Mouse (Mus musculus) spleen, adult 2 months (tissue): ENCODE measurements at regions not wholly inside any gene's neighbourhood (a gene's known extent, or its start where the extent isn't known, plus 50 kb on each side); places are given as distances from the start of the nearest gene placed in this dataset.

Source experiments
- DNase-seq, 2 experiments: peaks; one replicate each; pipeline versions ENCODE4 v3.0.0 to v3.0.0-alpha.2; 2012 to 2021; ENCODE audit warnings: low spot score in 2 of 2, low read depth in 1 of 2
- H3K27ac ChIP-seq: fragments of 200-500 bp; 2 replicates; pipeline ENCODE4 v1.5.1; 2012; ENCODE audit warnings: low read length, inconsistent platforms; ENCODE audit not compliant: insufficient read depth
- H3K27me3 ChIP-seq: fragments of 200-500 bp; 2 replicates; pipeline ENCODE4 v1.6.1; 2012; ENCODE audit warnings: mild to moderate bottlenecking, moderate library complexity, low read length, inconsistent platforms; ENCODE audit not compliant: control insufficient read depth, insufficient read depth
- H3K36me3 ChIP-seq: fragments of 200-500 bp; 2 replicates; pipeline ENCODE4 v1.6.1; 2012; ENCODE audit warnings: mild to moderate bottlenecking, low read length, inconsistent platforms; ENCODE audit not compliant: control insufficient read depth, insufficient read depth
- H3K4me1 ChIP-seq: fragments of 200-500 bp; 2 replicates; pipeline ENCODE4 v1.6.1; 2011; ENCODE audit warnings: inconsistent platforms; ENCODE audit not compliant: control insufficient read depth, insufficient read depth, insufficient read length
- H3K4me3 ChIP-seq: fragments of 200-500 bp; 2 replicates; pipeline ENCODE4 v1.5.1; 2011; ENCODE audit warnings: mild to moderate bottlenecking, inconsistent platforms; ENCODE audit not compliant: insufficient read depth, insufficient read length; ENCODE audit errors: extremely low read depth
- CTCF ChIP-seq: fragments of 200-500 bp; IDR thresholded peaks from 2 replicates; pipeline ENCODE4 v1.5.1; 2011; ENCODE audit warnings: mild to moderate bottlenecking, inconsistent platforms; ENCODE audit not compliant: insufficient read depth, insufficient read length, insufficient replicate concordance; ENCODE audit errors: extremely low read depth
- POLR2A ChIP-seq: fragments of 200-500 bp; IDR thresholded peaks from 2 replicates; pipeline ENCODE4 v1.6.1; 2011; ENCODE audit warnings: low read depth, low read length, inconsistent platforms
- WGBS: fragments of 180-500 bp; shearing (Covaris S2); methylation state at CpG from one replicate; pipeline ENCODE4 v1.1.7; 2018; 5-methylcytosine and 5-hydroxymethylcytosine counted together

GRCm38 (mm10) chr6:84409863-84410513 lies 183.7 kb downstream of the Cyp26b1 start:
- no peaks in the 10 kb centered on the region for H3K27me3 ChIP-seq
- no peak overlapping the region for H3K4me3 ChIP-seq
- H3K4me1 ChIP-seq: no peaks in the 10 kb centered on the region
- H3K36me3 ChIP-seq: no peaks in the 10 kb centered on the region
- no peak overlapping the region for H3K27ac ChIP-seq
- no peak for DNase-seq
- no peak for TF ChIP-seq POLR2A
- no peak for TF ChIP-seq CTCF
- 86% methylated on average over 10 of the region's 10 CpGs for WGBS

GRCm38 (mm10) chr6:84408513-84408912 lies 185.2 kb downstream of the Cyp26b1 start:
- no peaks in the 10 kb centered on the region for H3K36me3 ChIP-seq
- no peaks in the 10 kb centered on the region for H3K27me3 ChIP-seq
- 87% methylated on average over 5 of the region's 5 CpGs for WGBS
- TF ChIP-seq POLR2A: no peak
- no peak for TF ChIP-seq CTCF
- no peak for DNase-seq
- no peak overlapping the region for H3K27ac ChIP-seq
- no peak overlapping the region for H3K4me3 ChIP-seq
- H3K4me1 ChIP-seq: no peaks in the 10 kb centered on the region

- no peak overlapping the region for H3K4me3 ChIP-seq
- H3K27me3 ChIP-seq: no peaks in the 10 kb centered on the region
- H3K36me3 ChIP-seq: no peaks in the 10 kb centered on the region
- no peak for TF ChIP-seq POLR2A
- peak; percentile 39; the same call in 1 of the 2 replicates for TF ChIP-seq CTCF
- 10% methylated on average over 6 of the region's 6 CpGs for WGBS
- DNase-seq: no peak
- H3K4me1 ChIP-seq: no peaks in the 10 kb centered on the region
- no peak overlapping the region for H3K27ac ChIP-seq
These were observed 185.9 kb downstream of the Cyp26b1 start for GRCm38 (mm10) chr6:84407773-84408172.

GRCm38 (mm10) chr6:84404695-84405094 lies 189.0 kb downstream of the Cyp26b1 start:
- WGBS: 70% methylated on average over 4 of the region's 4 CpGs
- Histone ChIP-seq H3K36me3 (no peaks in the 10 kb centered on the region), H3K4me3 (no peak overlapping the region), H3K27ac (no peak overlapping the region), H3K4me1 (no peaks in the 10 kb centered on the region), H3K27me3 (no peaks in the 10 kb centered on the region)
- TF ChIP-seq CTCF (no peak), POLR2A (no peak)
- no peak for DNase-seq

GRCm38 (mm10) chr6:84402431-84402830 lies 191.3 kb downstream of the Cyp26b1 start:
- H3K4me1 ChIP-seq: no peaks in the 10 kb centered on the region
- DNase-seq: no peak
- H3K27ac ChIP-seq: no peak overlapping the region
- 67% methylated on average over 2 of the region's 2 CpGs for WGBS
- TF ChIP-seq POLR2A (no peak), CTCF (no peak)
- H3K4me3 ChIP-seq: no peak overlapping the region
- H3K27me3 ChIP-seq: no peaks in the 10 kb centered on the region
- no peaks in the 10 kb centered on the region for H3K36me3 ChIP-seq

- Histone ChIP-seq H3K27ac (no peak overlapping the region), H3K4me1 (no peaks in the 10 kb centered on the region), H3K36me3 (no peaks in the 10 kb centered on the region), H3K4me3 (no peak overlapping the region), H3K27me3 (no peaks in the 10 kb centered on the region)
- WGBS: 89% methylated on average over 6 of the region's 6 CpGs
- no peak for DNase-seq
- no peak for TF ChIP-seq POLR2A
- no peak for TF ChIP-seq CTCF
These were observed 199.1 kb downstream of the Cyp26b1 start for GRCm38 (mm10) chr6:84394496-84395090.
